In genomic region chr15:80115256-80115655, GRCm38 (mm10) we compare ENCODE assay signal across 11 mouse cellular contexts. TPM values are rescaled to one million over a fixed set of nuclear protein-coding genes. Genes with fewer than 3 reads are reported as not detected.
DNase-seq lines count a peak whose midpoint lies in the region; ATAC-seq and TF ChIP-seq lines count a peak whose summit lies in the region.
"Had no signal": no experiment of that assay in that cellular context is flagged by ENCODE, and none has a peak within 500 bp of the region (broad histone marks: within the 10 kb centered on the region; RNA-seq: fewer than 3 reads in every experiment).

No protein-coding gene starts in this region.

- no peak for ATAC-seq in hindbrain, embryonic 13.5 days (ENCODE audit: low FRiP score)
- ATAC-seq in hindbrain, embryonic 14.5 days (ENCODE audit: low FRiP score), result no peak
- ATAC-seq in midbrain, embryonic 12.5 days (ENCODE audit: low FRiP score, low read depth), result no peak
- ATAC-seq: Patski had no signal

- 58% methylated on average over 5 of the region's 5 CpGs for WGBS in hindbrain, embryonic 13.5 days
- WGBS in hindbrain, embryonic 14.5 days, result 69% methylated on average over 5 of the region's 5 CpGs
- 62% methylated on average over 5 of the region's 5 CpGs for WGBS in midbrain, embryonic 12.5 days

- peak overlapping the region; percentile 7; the same call in 1 of the 2 replicates for H3K4me2 ChIP-seq in hindbrain, embryonic 13.5 days
- H3K4me2 ChIP-seq in hindbrain, embryonic 14.5 days (replicated peaks), result no peak overlapping the region
- H3K4me2 ChIP-seq in midbrain, embryonic 12.5 days (replicated peaks), result peak overlapping the region; percentile 14; the same call in 1 of the 2 replicates

- H3K27ac ChIP-seq in hindbrain, embryonic 13.5 days, result no peak overlapping the region
- H3K27ac ChIP-seq in hindbrain, embryonic 14.5 days, result no peak overlapping the region
- H3K27ac ChIP-seq in ES-Bruce4 (ENCODE audit: insufficient read depth, low read length), result peak overlapping the region; percentile 75; the same call in 1 of the 2 replicates
- no peak overlapping the region for H3K27ac ChIP-seq in midbrain, embryonic 12.5 days (replicated peaks)
- H3K27ac ChIP-seq: gastrocnemius, adult 2 months; limb, embryonic 15.5 days had no signal

- no peak for TF ChIP-seq CTCF in ES-Bruce4 (IDR thresholded peaks at IDR 0.05; ENCODE audit: low read depth, low read length)

- no peaks in the 10 kb centered on the region for H3K4me1 ChIP-seq in hindbrain, embryonic 13.5 days (replicated peaks)
- H3K4me1 ChIP-seq in hindbrain, embryonic 14.5 days (replicated peaks; ENCODE audit: control insufficient read depth, insufficient read depth, low read length), result no peaks in the 10 kb centered on the region
- peaks cover 9% of the 10 kb centered on the region for H3K4me1 ChIP-seq in ES-Bruce4 (ENCODE audit: control insufficient read depth, insufficient read depth, low read length)
- no peaks in the 10 kb centered on the region for H3K4me1 ChIP-seq in midbrain, embryonic 12.5 days
- H3K4me1 ChIP-seq: limb, embryonic 15.5 days had no signal

- peaks cover 39% of the 10 kb centered on the region for H3K36me3 ChIP-seq in hindbrain, embryonic 13.5 days
- peaks cover 27% of the 10 kb centered on the region for H3K36me3 ChIP-seq in hindbrain, embryonic 14.5 days (replicated peaks; ENCODE audit: control insufficient read depth, insufficient read depth)
- H3K36me3 ChIP-seq in ES-Bruce4 (ENCODE audit: control insufficient read depth, insufficient read depth, low read length, poor library complexity, severe bottlenecking), result no peaks in the 10 kb centered on the region
- 0 out of 2 replicates have a peak, but pooled peaks cover 10% of the 10 kb centered on the region for H3K36me3 ChIP-seq in midbrain, embryonic 12.5 days
- H3K36me3 ChIP-seq: limb, embryonic 15.5 days had no signal

- no peak for TF ChIP-seq POLR2A in ES-Bruce4 (IDR thresholded peaks at IDR 0.05; ENCODE audit: insufficient read depth, low read length)

- H3K9me3 ChIP-seq in hindbrain, embryonic 13.5 days, result no peaks in the 10 kb centered on the region
- H3K9me3 ChIP-seq in hindbrain, embryonic 14.5 days (ENCODE audit: control insufficient read depth, low read length), result no peaks in the 10 kb centered on the region
- H3K9me3 ChIP-seq in ES-Bruce4 (replicated peaks; ENCODE audit: control insufficient read depth, insufficient read depth, low read length, poor library complexity, severe bottlenecking), result no peaks in the 10 kb centered on the region
- no peaks in the 10 kb centered on the region for H3K9me3 ChIP-seq in midbrain, embryonic 12.5 days
- H3K9me3 ChIP-seq: limb, embryonic 15.5 days had no signal

- H3K4me3 ChIP-seq in hindbrain, embryonic 13.5 days, result no peak overlapping the region
- H3K4me3 ChIP-seq in hindbrain, embryonic 14.5 days (replicated peaks; ENCODE audit: low read length), result no peak overlapping the region
- peak overlapping the region; percentile 88 for H3K4me3 ChIP-seq in ES-Bruce4 (ENCODE audit: low read depth, low read length)
- H3K4me3 ChIP-seq in midbrain, embryonic 12.5 days, result no peak overlapping the region
- H3K4me3 ChIP-seq: gastrocnemius, adult 2 months; limb, embryonic 15.5 days had no signal

- intact Hi-C loops in left cerebral cortex, postnatal 4 days (cut with DNase I), result no loop called here

- no peak overlapping the region for H3K9ac ChIP-seq in hindbrain, embryonic 13.5 days
- H3K9ac ChIP-seq in hindbrain, embryonic 14.5 days, result no peak overlapping the region
- H3K9ac ChIP-seq in ES-Bruce4 (ENCODE audit: low read depth, poor library complexity, severe bottlenecking), result peak overlapping the region; percentile 34
- no peak overlapping the region for H3K9ac ChIP-seq in midbrain, embryonic 12.5 days (replicated peaks)
- H3K9ac ChIP-seq: limb, embryonic 15.5 days had no signal

- H3K27me3 ChIP-seq in hindbrain, embryonic 13.5 days, result no peaks in the 10 kb centered on the region
- H3K27me3 ChIP-seq in hindbrain, embryonic 14.5 days (ENCODE audit: control insufficient read depth, insufficient read depth, low read length), result no peaks in the 10 kb centered on the region
- no peaks in the 10 kb centered on the region for H3K27me3 ChIP-seq in ES-Bruce4 (ENCODE audit: control insufficient read depth, insufficient read depth, low read length, poor library complexity, severe bottlenecking)
- no peaks in the 10 kb centered on the region for H3K27me3 ChIP-seq in midbrain, embryonic 12.5 days
- H3K27me3 ChIP-seq: limb, embryonic 15.5 days; Patski had no signal

- DNase-seq in hindbrain, embryonic 14.5 days (ENCODE audit: low spot score), result no peak
- peak; percentile 48 for DNase-seq in embryo, embryonic 11 days
- no peak for DNase-seq in layer of hippocampus, postnatal 10 days (ENCODE audit: low spot score in 2 of 2)
- DNase-seq in left cerebral cortex, postnatal 4 days, result no peak
- DNase-seq: thymus, postnatal 4 days had no signal

- TF ChIP-seq EP300 in ES-Bruce4 (IDR thresholded peaks at IDR 0.05; ENCODE audit: insufficient read depth, low read depth, low read length), result no peak

RNA-seq across cellular contexts. Expression of gene Tab1, which starts 17.7 kb away (rescaled TPM):
- 38.3 and 41.2 TPM in 2 replicates for polyA plus RNA-seq in hindbrain, embryonic 13.5 days (2015; fragmentation: Nextera tagmentation; extraction: Ambion mirVana)
- 32.2 and 36.1 TPM in 2 replicates for polyA plus RNA-seq in hindbrain, embryonic 14.5 days (2014; fragmentation: Nextera tagmentation; extraction: Ambion mirVana)
- polyA plus RNA-seq in ES-Bruce4 (2011; ENCODE audit: insufficient read depth, insufficient read length, low read depth, missing spikeins), result 13.5 and 15.6 TPM in 2 replicates
- 41.9 and 43.6 TPM in 2 replicates for polyA plus RNA-seq in midbrain, embryonic 12.5 days (2016; fragmentation: Nextera tagmentation; extraction: Ambion mirVana)
- 10 to 100 TPM; 28.2 to 35.0 TPM for total RNA-seq in layer of hippocampus, postnatal 10 days (2021)
- total RNA-seq in left cerebral cortex, postnatal 4 days (2021), result 10 to 100 TPM; 27.7 to 36.2 TPM

RNA-seq across cellular contexts. Expression of gene Rpl3, which starts 23.6 kb away (rescaled TPM):
- 613 and 622 TPM in 2 replicates for polyA plus RNA-seq in hindbrain, embryonic 13.5 days (2015; fragmentation: Nextera tagmentation; extraction: Ambion mirVana)
- polyA plus RNA-seq in hindbrain, embryonic 14.5 days (2014; fragmentation: Nextera tagmentation; extraction: Ambion mirVana), result 685 and 734 TPM in 2 replicates
- polyA plus RNA-seq in ES-Bruce4 (2011; ENCODE audit: insufficient read depth, insufficient read length, low read depth, missing spikeins), result 2,815 and 3,044 TPM in 2 replicates
- 652 and 673 TPM in 2 replicates for polyA plus RNA-seq in midbrain, embryonic 12.5 days (2016; fragmentation: Nextera tagmentation; extraction: Ambion mirVana)
- total RNA-seq in layer of hippocampus, postnatal 10 days (2021), result 100 to 1,000 TPM; 535 to 605 TPM
- total RNA-seq in left cerebral cortex, postnatal 4 days (2021), result 100 to 1,000 TPM; 535 to 552 TPM

RNA-seq across cellular contexts. Expression of gene Syngr1, which starts 24.1 kb away (rescaled TPM):
- 27.9 and 28.3 TPM in 2 replicates for polyA plus RNA-seq in hindbrain, embryonic 13.5 days (2015; fragmentation: Nextera tagmentation; extraction: Ambion mirVana)
- polyA plus RNA-seq in hindbrain, embryonic 14.5 days (2014; fragmentation: Nextera tagmentation; extraction: Ambion mirVana), result 37.0 and 38.7 TPM in 2 replicates
- polyA plus RNA-seq in ES-Bruce4 (2011; ENCODE audit: insufficient read depth, insufficient read length, low read depth, missing spikeins), result 30.7 and 32.3 TPM in 2 replicates
- 10.8 and 10.9 TPM in 2 replicates for polyA plus RNA-seq in midbrain, embryonic 12.5 days (2016; fragmentation: Nextera tagmentation; extraction: Ambion mirVana)
- 100 to 1,000 TPM; 362 to 374 TPM for total RNA-seq in layer of hippocampus, postnatal 10 days (2021)
- 100 to 1,000 TPM; 175 to 191 TPM for total RNA-seq in left cerebral cortex, postnatal 4 days (2021)

RNA-seq across cellular contexts. Expression of gene Mgat3, which starts 58.3 kb away (rescaled TPM):
- 12.2 and 13.0 TPM in 2 replicates for polyA plus RNA-seq in hindbrain, embryonic 13.5 days (2015; fragmentation: Nextera tagmentation; extraction: Ambion mirVana)
- polyA plus RNA-seq in hindbrain, embryonic 14.5 days (2014; fragmentation: Nextera tagmentation; extraction: Ambion mirVana), result 22.3 and 24.5 TPM in 2 replicates
- 6.2 and 6.3 TPM in 2 replicates for polyA plus RNA-seq in ES-Bruce4 (2011; ENCODE audit: insufficient read depth, insufficient read length, low read depth, missing spikeins)
- polyA plus RNA-seq in midbrain, embryonic 12.5 days (2016; fragmentation: Nextera tagmentation; extraction: Ambion mirVana), result 11.8 and 13.1 TPM in 2 replicates
- total RNA-seq in layer of hippocampus, postnatal 10 days (2021), result 10 to 100 TPM; 85.8 to 89.8 TPM
- 10 to 100 TPM; 80.4 to 83.1 TPM for total RNA-seq in left cerebral cortex, postnatal 4 days (2021)
